Mouse (Mus musculus) C2C12 (cell line): ENCODE results near the gene Homer3. TPM values are rescaled to one million over a fixed set of nuclear protein-coding genes. Genes with fewer than 3 reads are reported as not detected.

Source experiments
- H3K27me3 ChIP-seq: one replicate; pipeline ENCODE4 v1.6.1; 2011; ENCODE audit not compliant: control insufficient read depth, insufficient read depth, insufficient read length
- H3K36me3 ChIP-seq: one replicate; pipeline ENCODE4 v1.6.1; 2011; ENCODE audit not compliant: control insufficient read depth, insufficient read depth
- H3K4me3 ChIP-seq: one replicate; pipeline ENCODE4 v1.5.1; 2011; ENCODE audit warnings: mild to moderate bottlenecking, control low read depth; ENCODE audit not compliant: poor library complexity, insufficient read depth, severe bottlenecking
- H3K79me2 ChIP-seq: one replicate; pipeline ENCODE4 v1.6.1; 2011; ENCODE audit not compliant: control insufficient read depth, insufficient read depth
- H3K79me3 ChIP-seq: one replicate; pipeline ENCODE4 v1.6.1; 2011; ENCODE audit warnings: low read depth, control low read depth
- H3ac ChIP-seq: one replicate; pipeline ENCODE3; 2011; ENCODE audit warnings: low read depth; ENCODE audit not compliant: control insufficient read depth, insufficient read length
- CEBPB ChIP-seq: IDR thresholded peaks from one replicate; pipeline ENCODE4 v1.6.1; 2011; ENCODE audit warnings: low read depth, mild to moderate bottlenecking, control low read depth, moderate library complexity
- CTCF ChIP-seq: IDR thresholded peaks from one replicate; pipeline ENCODE4 v1.5.1; 2011; ENCODE audit not compliant: control insufficient read depth, insufficient read depth, insufficient read length
- FOSL1 ChIP-seq: IDR thresholded peaks from one replicate; pipeline ENCODE4 v1.8.0; 2011; ENCODE audit warnings: mild to moderate bottlenecking, low read length; ENCODE audit not compliant: poor library complexity, insufficient read depth, severe bottlenecking
- MAX ChIP-seq: IDR thresholded peaks from one replicate; pipeline ENCODE4 v1.6.1; 2011; ENCODE audit warnings: mild to moderate bottlenecking, control low read depth
- MYOD1 ChIP-seq: IDR thresholded peaks from one replicate; pipeline ENCODE4 v1.6.1; 2011; ENCODE audit warnings: low read depth; ENCODE audit not compliant: control insufficient read depth, insufficient read length
- MYOG ChIP-seq: IDR thresholded peaks from one replicate; pipeline ENCODE4 v1.6.1; 2011; ENCODE audit not compliant: control insufficient read depth, insufficient read length; ENCODE audit errors: extremely low read depth
- USF1 ChIP-seq: IDR thresholded peaks from one replicate; pipeline ENCODE4 v1.6.1; 2011; ENCODE audit warnings: low read depth, mild to moderate bottlenecking, control low read depth, moderate library complexity
- long read RNA-seq, 2 experiments: library from polyadenylated mRNA; unstranded; transcript quantifications; one replicate each; pipeline ENCODE4 v2.0.0; 2019 to 2020
- polyA plus RNA-seq: library from polyadenylated mRNA; unstranded; fragments of >200 nt; fragmentation: generic; extraction: Trizol; gene quantifications from one replicate; pipeline ENCODE4 v1.2.1, GENCODE M21; 2012; ENCODE audit warnings: missing spikeins

The Homer3 gene
- 66.5 TPM for polyA plus RNA-seq
- long read RNA-seq, experiment 1, transcript Homer3-203 (10 exons, 2,445 nt), result major isoform, 22 of 34 reads
- long read RNA-seq, experiment 1, partial matches to known transcripts, result 11 of 34 reads
- long read RNA-seq, experiment 1, other reads (novel, unspliced or antisense), result 1 of 34 reads
- long read RNA-seq, experiment 2, transcript Homer3-203 (10 exons, 2,445 nt), result major isoform, 124 of 182 reads
- long read RNA-seq, experiment 2, partial matches to known transcripts, result 29 of 182 reads
- long read RNA-seq, experiment 2, other reads (novel, unspliced or antisense), result 25 of 182 reads

GRCm38 (mm10) chr8:70282603-70283135, at the start of gene Homer3:
Gene Homer3, plus strand, starts transcription at chr8:70282827.
- H3K79me2 ChIP-seq, result peaks cover 37% of the 10 kb centered on the region
- peak within 1 kb of the TSS; percentile 79 for H3K4me3 ChIP-seq
- peak within 1 kb of the TSS; percentile 97 for H3ac ChIP-seq
- H3K79me3 ChIP-seq, result peaks cover 17% of the 10 kb centered on the region
- H3K27me3 ChIP-seq, result no peaks in the 10 kb centered on the region
- H3K36me3 ChIP-seq, result peaks cover 24% of the 10 kb centered on the region
- TF ChIP-seq CTCF (peak; percentile 94), USF1 (no peak)

GRCm38 (mm10) chr8:70233606-70234005, 49.0 kb upstream of the Homer3 start:
- H3K4me3 ChIP-seq, result peak overlapping the region; percentile 63
- TF ChIP-seq MYOD1, result peak; percentile 5
- no peak for TF ChIP-seq MAX
- TF ChIP-seq CEBPB, result no peak
- TF ChIP-seq MYOG, result no peak
- TF ChIP-seq CTCF, result no peak
- TF ChIP-seq USF1, result no peak
- TF ChIP-seq FOSL1, result no peak

GRCm38 (mm10) chr8:70234080-70234780, 48.4 kb upstream of the Homer3 start, which contains the start of the genes Sugp2 and Armc6:
Gene Sugp2, plus strand, starts transcription at chr8:70234226.
Gene Armc6, minus strand, starts transcription at chr8:70234466.
- TF ChIP-seq FOSL1 (no peak), MYOD1 (peak; percentile 60), USF1 (no peak), MAX (peak; percentile 93), CEBPB (no peak), MYOG (no peak), CTCF (no peak)
- Histone ChIP-seq H3ac (peak within 1 kb of the TSS; percentile 83), H3K36me3 (peaks cover 27% of the 10 kb centered on the region), H3K79me3 (no peaks in the 10 kb centered on the region), H3K4me3 (peak within 1 kb of the TSS; percentile 63), H3K27me3 (no peaks in the 10 kb centered on the region), H3K79me2 (peaks cover 32% of the 10 kb centered on the region)

More at GRCm38 (mm10) chr8:70233606-70234005, 49.0 kb upstream of the Homer3 start:
- no peaks in the 10 kb centered on the region for H3K79me3 ChIP-seq
- H3K36me3 ChIP-seq, result peaks cover 33% of the 10 kb centered on the region
- no peaks in the 10 kb centered on the region for H3K27me3 ChIP-seq
- peak overlapping the region; percentile 83 for H3ac ChIP-seq
- H3K79me2 ChIP-seq, result peaks cover 32% of the 10 kb centered on the region

GRCm38 (mm10) chr8:70234781-70235128, 47.9 kb upstream of the Homer3 start:
- no peaks in the 10 kb centered on the region for H3K27me3 ChIP-seq
- TF ChIP-seq FOSL1 (no peak), CEBPB (no peak), CTCF (no peak), MYOG (no peak), MAX (no peak), USF1 (no peak), MYOD1 (no peak)
- H3K79me2 ChIP-seq, result peaks cover 32% of the 10 kb centered on the region
- peak overlapping the region; percentile 63 for H3ac ChIP-seq
- H3K79me3 ChIP-seq, result no peaks in the 10 kb centered on the region
- peak overlapping the region; percentile 49 for H3K4me3 ChIP-seq
- H3K36me3 ChIP-seq, result peaks cover 23% of the 10 kb centered on the region

GRCm38 (mm10) chr8:70237842-70238241, 44.8 kb upstream of the Homer3 start:
- no peak for TF ChIP-seq MYOG
- no peak for TF ChIP-seq USF1
- no peak for TF ChIP-seq CEBPB
- no peak for TF ChIP-seq FOSL1
- TF ChIP-seq MYOD1, result no peak
- TF ChIP-seq MAX, result no peak
- no peak for TF ChIP-seq CTCF
- Histone ChIP-seq H3K79me3 (no peaks in the 10 kb centered on the region), H3K79me2 (peaks cover 20% of the 10 kb centered on the region), H3K27me3 (no peaks in the 10 kb centered on the region), H3K36me3 (peaks cover 16% of the 10 kb centered on the region), H3ac (no peak overlapping the region), H3K4me3 (no peak overlapping the region)

- H3K4me3 ChIP-seq, result no peak overlapping the region
- H3K36me3 ChIP-seq, result peaks cover 29% of the 10 kb centered on the region
These were observed 42.0 kb upstream of the Homer3 start for GRCm38 (mm10) chr8:70240642-70241041.

More at GRCm38 (mm10) chr8:70240642-70241041, 42.0 kb upstream of the Homer3 start:
- peaks cover 1% of the 10 kb centered on the region for H3K79me3 ChIP-seq
- no peaks in the 10 kb centered on the region for H3K27me3 ChIP-seq
- TF ChIP-seq FOSL1 (no peak), MYOG (no peak), USF1 (no peak), CEBPB (no peak), MAX (no peak), CTCF (no peak), MYOD1 (no peak)
- peaks cover 5% of the 10 kb centered on the region for H3K79me2 ChIP-seq
- H3ac ChIP-seq, result no peak overlapping the region
